Mouse (Mus musculus) inflammation-experienced regulatory T-cells, adult 6 months (primary cell): ENCODE measurements around the gene Nr3c2. TPM values are rescaled to one million over a fixed set of nuclear protein-coding genes. Genes with fewer than 3 reads are reported as not detected.

Source experiments
- ATAC-seq: one replicate; pipeline ENCODE4 v1.8.0; 2017
- polyA plus RNA-seq, 3 experiments: library from polyadenylated mRNA; unstranded; fragments of 100-300 nt; shearing (Covaris generic); gene quantifications; one replicate each; pipeline ENCODE4 v1.2.1; 2017

The Nr3c2 gene
- polyA plus RNA-seq, 3 experiments from 2014 or later: 2.2 to 7.4 (median 4.9) TPM

DNA sequence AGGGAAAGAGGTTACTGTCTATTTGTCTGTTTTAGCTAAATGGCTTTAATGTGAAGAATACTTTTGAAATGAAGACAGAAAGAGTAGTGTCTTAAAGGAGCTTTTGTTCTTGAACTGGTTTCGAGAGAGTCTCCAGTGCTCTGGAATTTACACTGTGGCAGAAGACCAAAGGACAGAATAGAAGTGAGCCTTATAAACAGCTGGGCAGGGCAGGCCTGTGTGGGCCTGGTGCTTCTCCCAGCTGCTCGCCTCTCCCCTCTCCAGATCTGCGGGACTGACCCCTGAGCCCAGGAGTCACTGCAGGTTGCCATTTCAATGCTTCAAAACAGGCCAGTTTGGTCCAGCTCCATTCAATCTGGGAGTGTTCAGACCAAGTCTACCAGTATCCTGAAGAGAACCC lies 274.5 kb downstream of the Nr3c2 start:
- ATAC-seq: no peak

- no peak for ATAC-seq
Measured at GRCm38 (mm10) chr8:77175471-77175870, 276.2 kb downstream of the Nr3c2 start.

GRCm38 (mm10) chr8:77176343-77176742 lies 277.1 kb downstream of the Nr3c2 start:
- no peak for ATAC-seq

DNA sequence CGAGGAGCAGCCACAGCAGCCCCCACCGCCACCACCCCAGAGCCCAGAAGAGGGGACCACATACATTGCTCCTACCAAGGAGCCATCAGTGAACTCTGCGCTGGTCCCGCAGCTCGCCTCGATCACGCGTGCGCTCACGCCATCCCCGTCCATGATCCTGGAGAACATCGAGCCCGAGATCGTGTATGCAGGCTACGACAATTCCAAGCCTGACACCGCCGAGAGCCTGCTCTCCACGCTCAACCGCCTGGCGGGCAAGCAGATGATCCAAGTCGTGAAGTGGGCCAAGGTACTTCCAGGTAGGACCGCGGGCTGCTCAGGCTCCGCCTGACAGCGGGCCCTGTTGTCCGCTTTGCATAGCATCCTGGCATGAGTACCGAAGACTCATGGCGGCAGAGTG lies 286.6 kb downstream of the Nr3c2 start:
- no peak for ATAC-seq

DNA sequence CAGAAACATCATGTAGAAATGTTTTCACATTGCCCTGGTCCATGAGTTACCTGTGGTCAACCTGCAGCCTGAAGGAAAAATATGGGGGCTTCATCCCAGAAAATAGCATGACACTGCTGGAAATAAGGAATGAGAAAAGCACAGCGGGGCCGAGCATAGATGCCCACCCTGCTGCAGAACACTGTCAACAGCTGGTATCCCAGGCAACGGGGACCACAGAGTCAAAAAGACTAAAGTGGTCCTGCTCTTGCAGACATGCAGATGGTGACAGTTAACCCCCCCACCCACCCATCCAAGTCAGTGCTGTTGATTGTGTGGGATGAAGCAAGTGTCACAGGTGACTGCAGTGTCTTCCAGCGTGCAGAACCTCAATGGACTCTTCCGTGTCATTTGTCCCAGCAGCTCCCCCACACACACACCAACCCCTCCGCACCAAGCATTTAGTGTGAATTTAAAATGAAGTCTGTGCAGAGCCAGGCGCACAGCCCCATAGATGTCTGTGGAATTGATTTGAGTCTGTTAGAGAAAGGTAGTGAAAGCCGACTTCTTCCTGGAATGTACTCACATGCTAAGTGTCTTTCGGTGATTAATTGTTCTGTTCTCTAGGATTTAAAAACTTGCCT lies 287.8 kb downstream of the Nr3c2 start:
- ATAC-seq: no peak

- ATAC-seq: no peak
Measured at GRCm38 (mm10) chr8:77187748-77188147, 288.5 kb downstream of the Nr3c2 start.

- ATAC-seq: no peak
Measured at GRCm38 (mm10) chr8:77188298-77188697, 289.1 kb downstream of the Nr3c2 start.

GRCm38 (mm10) chr8:77189318-77189717 lies 290.1 kb downstream of the Nr3c2 start:
- no peak for ATAC-seq

DNA sequence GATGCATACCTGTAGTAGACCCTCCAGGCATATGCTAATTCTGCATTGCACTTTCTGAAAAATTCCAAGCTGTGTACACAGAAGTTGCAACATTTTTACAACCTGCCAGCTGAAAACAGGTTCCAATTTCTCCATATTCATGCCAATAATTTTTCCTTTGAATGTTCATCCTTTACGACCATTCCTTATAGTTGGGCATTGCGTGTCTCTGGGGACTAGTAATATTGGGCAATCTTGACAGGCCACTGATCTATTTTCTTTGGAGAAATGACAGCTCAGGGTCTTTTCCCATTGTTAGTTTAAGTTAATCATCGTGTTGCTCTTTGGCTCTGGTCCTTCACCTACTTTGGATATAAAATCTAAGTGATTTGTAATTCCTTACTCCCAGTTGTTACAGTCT lies 291.2 kb downstream of the Nr3c2 start:
- no peak for ATAC-seq

DNA sequence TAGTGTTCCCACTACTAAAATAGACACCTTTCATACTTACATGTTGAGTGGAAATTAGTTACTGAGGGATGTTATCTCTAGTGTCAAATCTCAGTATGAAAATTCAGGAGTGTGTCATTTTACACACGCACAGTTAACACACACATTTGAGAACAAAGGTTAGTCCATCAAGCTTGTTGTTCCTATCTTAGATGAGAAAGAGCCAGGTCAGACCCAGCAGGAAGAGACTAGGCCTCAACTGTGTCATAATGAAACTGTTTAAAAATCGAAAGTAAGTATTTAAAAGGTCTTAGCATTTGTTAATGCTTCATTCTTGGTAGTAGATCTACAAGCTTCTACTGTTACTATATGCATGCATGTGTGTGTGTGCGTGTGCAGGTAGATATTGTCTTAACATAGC lies 310.1 kb downstream of the Nr3c2 start:
- ATAC-seq: peak; percentile 91

GRCm38 (mm10) chr8:77213893-77214464 lies 314.7 kb downstream of the Nr3c2 start:
- ATAC-seq: no peak

DNA sequence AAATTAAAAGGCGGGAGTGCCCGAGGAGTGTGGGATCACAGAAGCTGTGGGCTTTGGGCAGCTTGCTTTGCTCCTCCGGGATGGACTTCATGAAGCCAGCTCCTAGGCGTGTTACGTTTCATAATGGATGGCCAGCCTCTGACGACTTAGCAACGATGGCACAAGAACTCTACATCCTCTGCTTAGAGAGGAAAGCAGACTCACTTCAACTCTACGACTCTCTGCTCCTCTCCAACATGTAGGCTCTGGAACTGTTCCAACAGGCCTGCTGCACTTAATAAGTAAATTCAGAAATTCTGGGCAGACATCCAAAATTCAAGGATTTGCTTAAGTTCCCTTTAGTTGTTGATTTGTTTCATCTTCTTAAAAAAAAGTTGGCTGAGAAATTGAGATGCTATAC lies 315.4 kb downstream of the Nr3c2 start:
- no peak for ATAC-seq

DNA sequence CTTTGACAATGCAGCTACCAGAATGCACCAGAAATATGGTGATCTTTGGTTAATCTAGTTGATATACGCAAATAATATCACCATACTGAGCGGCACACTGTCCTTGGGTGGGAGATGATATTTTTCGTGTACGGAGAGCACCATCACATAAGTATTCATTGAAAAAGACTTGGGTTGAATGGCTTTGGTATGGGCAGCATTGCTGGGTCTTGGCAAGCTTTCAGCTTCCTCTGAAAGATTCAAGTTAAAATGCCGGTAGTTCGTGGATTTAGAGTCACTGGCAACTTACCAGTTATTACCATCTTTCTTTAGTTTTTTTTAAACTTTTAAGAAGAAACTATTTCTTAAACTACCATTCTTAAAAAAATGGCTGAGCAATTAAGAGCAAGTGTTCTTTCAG lies 315.9 kb downstream of the Nr3c2 start:
- ATAC-seq: no peak

DNA sequence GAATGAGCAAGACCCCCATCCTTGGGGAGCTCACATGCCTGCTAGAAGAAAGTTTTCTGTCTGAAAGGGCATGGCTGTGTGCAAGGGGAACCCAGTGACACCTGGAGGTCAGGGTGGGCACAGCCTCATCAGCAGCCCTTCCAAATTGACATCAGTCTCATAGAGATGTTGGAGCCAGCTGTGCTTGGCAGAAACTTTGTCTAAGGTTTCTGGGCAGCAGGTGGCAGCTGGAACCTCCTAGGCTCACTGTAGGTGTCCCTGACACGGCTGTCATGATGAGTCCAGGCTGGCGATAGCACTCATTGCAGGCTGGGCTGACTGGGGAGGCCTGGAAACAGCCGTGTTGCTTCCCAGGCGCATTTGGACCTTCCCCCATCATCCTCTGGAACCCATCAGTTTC lies 323.9 kb downstream of the Nr3c2 start:
- ATAC-seq: no peak

DNA sequence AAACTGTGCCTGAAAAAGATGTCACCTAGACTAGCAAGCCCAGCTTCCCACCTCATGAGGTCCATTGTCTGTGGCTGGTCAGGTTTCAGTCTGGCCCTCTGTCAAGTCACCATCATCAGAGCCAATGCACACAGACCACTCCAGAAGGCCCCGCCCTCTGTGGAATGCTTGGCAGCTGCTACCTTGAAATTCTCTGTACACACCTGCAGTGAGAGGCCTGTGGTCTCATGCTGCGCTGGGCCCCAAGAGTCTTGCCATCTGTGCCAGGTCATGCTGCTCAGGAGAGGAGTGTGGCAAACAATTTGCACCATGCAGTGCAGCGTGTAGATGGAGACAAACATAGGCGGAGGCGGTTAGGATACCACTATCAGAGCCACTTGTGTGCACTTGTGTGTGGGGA lies 328.5 kb downstream of the Nr3c2 start:
- no peak for ATAC-seq

DNA sequence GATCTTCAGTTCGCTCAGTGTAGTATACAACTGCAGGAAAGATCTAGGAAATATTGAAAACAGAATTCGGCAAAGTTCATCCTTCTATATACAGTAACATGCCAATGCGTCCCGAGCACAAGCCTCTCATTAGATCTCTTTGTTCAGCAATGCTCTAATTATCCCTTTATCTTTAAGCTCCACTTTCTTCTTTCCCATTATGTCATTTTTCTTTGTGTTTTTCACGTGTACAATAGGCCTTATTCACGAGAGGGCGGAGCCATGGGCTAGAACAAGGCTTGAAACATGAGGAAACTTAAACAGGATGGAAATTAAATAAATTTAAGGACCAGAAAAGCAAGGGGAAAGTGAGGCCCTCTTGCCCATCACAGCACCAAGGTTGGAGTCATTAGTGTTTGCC lies 329.4 kb downstream of the Nr3c2 start:
- ATAC-seq: no peak

DNA sequence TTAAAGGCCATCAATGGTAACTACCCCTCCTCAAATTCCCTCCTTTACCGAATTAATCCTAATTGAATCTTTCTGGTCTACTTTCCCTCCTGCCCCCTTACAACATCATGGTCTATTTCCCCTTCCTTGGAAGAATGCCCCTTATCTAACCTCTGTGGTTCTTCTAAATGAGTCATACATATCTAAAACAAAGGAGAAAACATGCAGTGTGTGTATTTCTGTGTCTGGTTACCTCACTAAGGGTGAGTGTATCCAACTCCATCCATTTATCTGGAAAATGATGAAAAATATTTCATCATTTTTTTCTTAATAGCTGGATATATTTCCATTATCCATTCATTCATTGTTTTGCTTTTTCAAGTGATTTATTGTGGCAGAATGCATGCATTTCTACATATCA lies 332.0 kb downstream of the Nr3c2 start:
- ATAC-seq: no peak

- ATAC-seq: no peak
Measured at GRCm38 (mm10) chr8:77231834-77232233, 332.6 kb downstream of the Nr3c2 start.

DNA sequence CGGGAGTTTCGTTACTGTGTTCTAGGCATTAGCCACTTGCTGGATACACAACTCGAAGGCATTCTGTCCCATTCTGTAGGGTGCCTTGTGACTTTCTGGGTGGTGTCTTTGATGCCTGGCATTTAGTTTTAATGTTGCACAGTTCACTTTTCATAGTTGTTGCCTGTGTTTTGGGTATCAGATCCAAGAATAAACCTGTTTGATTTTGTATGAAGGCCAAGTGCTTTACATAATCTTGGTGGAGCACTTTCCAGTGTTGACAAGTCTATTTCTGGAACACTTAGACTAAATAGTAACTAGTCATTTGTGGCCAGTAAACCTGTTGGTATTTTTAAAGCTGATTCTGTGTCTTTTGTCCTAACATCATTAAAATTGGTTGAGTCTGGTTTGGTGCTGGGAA lies 333.2 kb downstream of the Nr3c2 start:
- ATAC-seq: no peak

DNA sequence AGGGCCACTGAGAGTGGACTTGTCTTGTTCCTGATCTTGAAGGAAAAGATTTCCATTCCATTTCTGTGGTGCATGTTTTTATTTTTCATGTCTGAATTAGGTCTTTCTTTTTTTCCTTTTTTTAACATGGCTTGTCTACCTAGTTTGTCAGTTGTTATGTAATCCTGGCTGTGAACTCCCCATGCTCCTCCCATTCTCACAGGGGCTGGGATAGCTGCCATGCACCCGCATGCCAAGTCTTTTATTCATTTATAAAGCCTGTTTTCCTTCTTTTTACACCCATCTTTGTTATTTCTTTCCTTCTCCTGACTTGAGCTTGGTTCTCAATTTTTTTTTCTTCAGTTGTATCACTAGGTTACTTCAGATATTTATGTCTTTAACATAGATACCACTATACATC lies 337.5 kb downstream of the Nr3c2 start:
- no peak for ATAC-seq

- peak; percentile 61 for ATAC-seq
Measured at GRCm38 (mm10) chr8:77239462-77239861, 340.2 kb downstream of the Nr3c2 start.

GRCm38 (mm10) chr8:77241381-77241780 lies 342.1 kb downstream of the Nr3c2 start:
- ATAC-seq: no peak

DNA sequence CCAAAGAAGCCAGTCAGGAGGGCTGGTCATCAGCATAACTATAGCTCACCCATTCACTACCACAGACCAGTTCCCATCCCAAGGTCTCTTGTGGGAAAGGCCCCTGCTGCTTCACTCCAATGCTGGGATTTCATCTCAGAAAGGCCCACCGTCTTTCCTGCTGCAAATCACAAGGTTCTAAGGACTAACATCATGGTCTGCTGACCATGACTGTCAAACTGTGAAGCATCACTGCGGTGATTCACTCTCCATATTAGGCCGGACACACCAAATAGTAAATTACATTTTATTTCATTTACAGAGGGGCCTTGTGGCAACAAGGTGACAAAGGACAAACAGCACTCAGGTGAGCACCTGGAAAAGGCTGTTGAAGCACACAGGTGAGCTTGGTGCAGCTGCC lies 350.9 kb downstream of the Nr3c2 start:
- no peak for ATAC-seq

DNA sequence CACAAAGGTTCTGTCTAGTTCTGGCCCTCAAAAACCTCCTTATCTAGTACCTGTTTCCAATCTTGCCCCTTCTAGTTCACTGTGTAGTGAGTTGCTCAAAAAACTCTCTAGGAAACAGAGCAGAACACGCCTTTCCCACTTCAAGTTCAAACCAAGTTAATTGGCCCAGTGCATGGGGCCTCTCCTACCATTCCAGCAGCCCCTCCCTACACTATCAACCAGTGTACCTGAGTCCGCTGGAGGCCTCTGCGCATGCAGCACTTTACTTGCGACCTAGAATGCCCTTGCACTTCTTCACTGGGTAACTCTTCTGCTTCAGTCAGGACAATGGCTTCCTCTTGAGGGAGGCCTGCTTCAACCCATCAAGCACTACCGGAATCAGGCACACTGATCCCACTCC lies 351.9 kb downstream of the Nr3c2 start:
- no peak for ATAC-seq

GRCm38 (mm10) chr8:77254466-77254865 lies 355.2 kb downstream of the Nr3c2 start:
- no peak for ATAC-seq
